Mouse (Mus musculus): ENCODE data around the gene Mrpl19. TPM values are rescaled to one million over a fixed set of nuclear protein-coding genes. Genes with fewer than 3 reads are reported as not detected.

Gene Mrpl19
- polyA plus RNA-seq, 1 experiment from 2014 or later: 15.8 TPM

DNA sequence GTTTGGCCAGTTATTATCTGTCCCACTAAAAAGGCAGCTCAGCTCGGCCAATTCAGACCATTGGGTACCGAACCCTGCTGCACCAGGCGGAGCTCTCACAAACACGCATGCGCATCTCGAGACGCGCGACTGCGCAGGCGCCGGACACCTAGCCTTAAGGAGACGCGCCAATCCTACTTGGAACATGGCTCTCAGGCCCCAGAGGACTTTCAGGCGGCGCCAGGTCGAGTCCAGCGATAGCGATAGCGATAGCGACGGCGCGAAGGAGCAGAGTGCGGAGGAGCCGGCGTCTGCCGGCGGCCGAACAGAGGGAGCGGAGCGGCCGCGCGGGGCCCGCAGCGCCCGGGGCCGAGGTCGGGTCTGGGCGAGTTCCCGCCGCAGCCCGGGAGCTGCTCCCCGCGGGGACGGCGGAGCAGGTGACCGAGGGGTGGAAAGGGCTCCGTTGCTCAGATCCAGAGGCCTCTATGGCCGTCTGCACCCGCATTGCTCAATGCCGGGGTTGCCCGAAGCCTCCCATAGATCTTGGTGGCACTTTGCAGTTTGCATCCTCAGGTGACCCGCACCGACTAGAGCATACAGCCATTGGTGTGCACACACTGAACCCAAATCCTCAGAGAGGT is 42.1 kb downstream of the Mrpl19 start, which contains the start of gene Gcfc2:
Gene Gcfc2 (plus strand): TSS at position 147 of the 620 bp plus-strand sequence.
- Histone ChIP-seq H3K9me3 (ENCODE audit: low read length) (no peaks in the 10 kb centered on the region), H3K4me2 (replicated peaks; ENCODE audit: low read depth, low read length) (peak within 1 kb of the TSS; percentile 82), H3K27ac (ENCODE audit: low read length) (peak within 1 kb of the TSS; percentile 64), H3K4me3 (ENCODE audit: low read depth, low read length) (peak within 1 kb of the TSS; percentile 85), H3K27me3 (replicated peaks; ENCODE audit: insufficient read depth, low read length) (no peaks in the 10 kb centered on the region), H3K36me3 (ENCODE audit: insufficient read depth, low read length) (peaks cover 10% of the 10 kb centered on the region; the same call in 1 of the 2 replicates), H3K4me1 (ENCODE audit: insufficient read depth, low read depth, low read length) (no peaks in the 10 kb centered on the region), H3K9ac (replicated peaks; ENCODE audit: low read depth) (peak within 1 kb of the TSS; percentile 77)
- ATAC-seq (peak; percentile 94), DNase-seq (ENCODE audit: low spot score) (peak; percentile 92)
- whole genome bisulfite sequencing: under 1% methylated on average over 47 of the region's 56 CpGs
- TF ChIP-seq EP300 (IDR thresholded peaks at IDR 0.05): no peak
- 0 out of 2 replicates have a peak, but pooled peaks have one; percentile 15 for TF ChIP-seq CTCF (IDR thresholded peaks at IDR 0.05)

DNA sequence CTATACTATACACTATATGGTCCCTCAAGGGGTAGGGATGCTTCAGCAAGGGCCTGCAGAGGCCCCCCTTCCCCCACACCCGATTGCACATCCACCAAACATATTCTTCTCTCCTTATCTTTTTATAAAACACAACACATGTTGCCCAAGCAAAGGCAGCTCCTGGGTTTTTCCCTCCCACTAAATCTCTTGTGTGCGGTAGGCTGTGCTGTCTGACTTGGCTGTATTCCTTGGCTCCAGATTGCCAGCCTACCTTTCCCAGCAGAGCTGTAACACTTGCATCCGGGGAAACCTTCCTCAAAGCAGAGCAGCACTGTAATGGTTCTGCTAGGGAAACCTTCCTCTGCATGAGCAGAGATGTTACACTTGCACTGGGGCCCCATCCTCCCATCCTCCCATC is 53.6 kb downstream of the Mrpl19 start:
- DNase-seq (ENCODE audit: low spot score) (no peak), ATAC-seq (no peak)
- H3K9ac ChIP-seq (replicated peaks; ENCODE audit: low read depth): no peak overlapping the region

DNA sequence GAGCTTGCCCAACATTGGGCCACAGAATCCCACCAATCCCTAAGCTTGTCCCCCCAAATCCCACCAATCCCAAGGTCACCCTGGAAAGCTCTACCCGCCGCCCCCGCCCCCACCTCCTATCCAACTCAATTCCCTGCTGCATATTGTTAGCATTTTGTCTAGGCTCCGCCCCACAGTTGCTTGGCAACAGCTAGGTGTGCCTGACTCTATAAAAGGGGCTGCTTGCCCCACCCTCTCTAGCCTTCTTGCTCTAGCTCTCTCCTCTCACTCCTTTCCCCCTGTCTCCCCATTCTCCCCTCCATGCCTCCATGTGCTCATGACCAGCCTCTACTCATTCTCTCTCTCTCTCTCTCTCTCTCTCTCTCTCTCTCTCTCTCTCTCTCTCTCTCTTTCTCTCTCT is 54.0 kb downstream of the Mrpl19 start:
- Histone ChIP-seq H3K4me3 (ENCODE audit: low read depth, low read length) (no peak overlapping the region), H3K27ac (ENCODE audit: low read length) (no peak overlapping the region), H3K9me3 (ENCODE audit: low read length) (no peaks in the 10 kb centered on the region), H3K9ac (replicated peaks; ENCODE audit: low read depth) (no peak overlapping the region), H3K4me1 (ENCODE audit: insufficient read depth, low read depth, low read length) (no peaks in the 10 kb centered on the region), H3K4me2 (replicated peaks; ENCODE audit: low read depth, low read length) (no peak overlapping the region), H3K27me3 (replicated peaks; ENCODE audit: insufficient read depth, low read length) (no peaks in the 10 kb centered on the region), H3K36me3 (ENCODE audit: insufficient read depth, low read length) (no peaks in the 10 kb centered on the region)
- 78% methylated on average over 4 of the region's 4 CpGs for WGBS
- TF ChIP-seq EP300 (IDR thresholded peaks at IDR 0.05) (no peak), CTCF (IDR thresholded peaks at IDR 0.05) (no peak)
- ATAC-seq: no peak
- no peak for DNase-seq (ENCODE audit: low spot score)

More for the DNA sequence above, 53.6 kb downstream of the Mrpl19 start:
- no peak for TF ChIP-seq EP300 (IDR thresholded peaks at IDR 0.05)
- TF ChIP-seq CTCF (IDR thresholded peaks at IDR 0.05): no peak
- Histone ChIP-seq H3K4me1 (ENCODE audit: insufficient read depth, low read depth, low read length) (no peaks in the 10 kb centered on the region), H3K27me3 (replicated peaks; ENCODE audit: insufficient read depth, low read length) (no peaks in the 10 kb centered on the region), H3K4me2 (replicated peaks; ENCODE audit: low read depth, low read length) (no peak overlapping the region), H3K36me3 (ENCODE audit: insufficient read depth, low read length) (no peaks in the 10 kb centered on the region), H3K9me3 (ENCODE audit: low read length) (no peaks in the 10 kb centered on the region), H3K4me3 (ENCODE audit: low read depth, low read length) (no peak overlapping the region), H3K27ac (ENCODE audit: low read length) (no peak overlapping the region)
- 58% methylated on average over 3 of the region's 3 CpGs for WGBS

- TF ChIP-seq EP300 (IDR thresholded peaks at IDR 0.05): no peak
- TF ChIP-seq CTCF (IDR thresholded peaks at IDR 0.05): no peak
- H3K4me1 ChIP-seq (ENCODE audit: insufficient read depth, low read depth, low read length): no peaks in the 10 kb centered on the region
- no peaks in the 10 kb centered on the region for H3K9me3 ChIP-seq (ENCODE audit: low read length)
- no peak overlapping the region for H3K4me3 ChIP-seq (ENCODE audit: low read depth, low read length)
- ATAC-seq (no peak), DNase-seq (ENCODE audit: low spot score) (no peak)
- 59% methylated on average over 5 of the region's 5 CpGs for whole genome bisulfite sequencing
- no peaks in the 10 kb centered on the region for H3K27me3 ChIP-seq (replicated peaks; ENCODE audit: insufficient read depth, low read length)
- no peak overlapping the region for H3K9ac ChIP-seq (replicated peaks; ENCODE audit: low read depth)
- no peak overlapping the region for H3K27ac ChIP-seq (ENCODE audit: low read length)
- no peak overlapping the region for H3K4me2 ChIP-seq (replicated peaks; ENCODE audit: low read depth, low read length)
- H3K36me3 ChIP-seq (ENCODE audit: insufficient read depth, low read length): no peaks in the 10 kb centered on the region
Measured at GRCm38 (mm10) chr6:81911244-81911643, 54.5 kb downstream of the Mrpl19 start.

DNA sequence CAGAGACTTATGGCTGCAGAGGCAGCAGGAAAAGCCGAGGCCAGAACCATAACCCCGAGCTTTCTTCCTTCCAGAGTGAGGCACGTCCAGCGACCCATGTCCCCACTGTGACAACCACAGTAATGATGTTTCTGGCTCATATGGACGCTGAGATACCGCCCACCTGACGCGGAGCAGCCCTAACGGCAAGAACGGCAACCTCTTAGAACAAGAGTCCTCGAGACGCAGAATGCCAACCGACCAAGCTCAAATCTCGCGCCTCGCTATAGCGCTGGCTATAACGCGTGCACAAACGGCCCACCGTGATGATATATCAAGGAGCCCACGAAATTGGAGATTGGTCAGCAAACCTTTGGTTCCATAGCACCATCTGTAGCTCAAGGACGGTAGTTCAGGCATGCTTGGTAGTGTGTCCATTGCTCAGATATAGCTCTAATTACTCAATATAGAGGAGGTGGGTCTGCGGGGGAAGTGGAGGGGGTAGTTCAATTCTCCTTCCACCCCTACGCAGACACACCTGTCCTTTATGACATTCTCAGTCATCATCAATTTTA is 55.4 kb downstream of the Mrpl19 start:
- Histone ChIP-seq H3K9ac (replicated peaks; ENCODE audit: low read depth) (no peak overlapping the region), H3K27ac (ENCODE audit: low read length) (no peak overlapping the region), H3K9me3 (ENCODE audit: low read length) (no peaks in the 10 kb centered on the region), H3K36me3 (ENCODE audit: insufficient read depth, low read length) (no peaks in the 10 kb centered on the region), H3K4me1 (ENCODE audit: insufficient read depth, low read depth, low read length) (no peaks in the 10 kb centered on the region), H3K4me3 (ENCODE audit: low read depth, low read length) (no peak overlapping the region), H3K27me3 (replicated peaks; ENCODE audit: insufficient read depth, low read length) (no peaks in the 10 kb centered on the region), H3K4me2 (replicated peaks; ENCODE audit: low read depth, low read length) (no peak overlapping the region)
- no peak for ATAC-seq
- TF ChIP-seq CTCF (IDR thresholded peaks at IDR 0.05) (no peak), EP300 (IDR thresholded peaks at IDR 0.05) (no peak)
- 86% methylated on average over 25 of the region's 25 CpGs for WGBS
- no peak for DNase-seq (ENCODE audit: low spot score)

Other genes starting within 250 kb of the Mrpl19 start
- 2.5 and 3.2 TPM in 2 replicates for gene Gcfc2, start 42.3 kb downstream of the Mrpl19 start, polyA plus RNA-seq (2015; fragmentation: Nextera tagmentation; extraction: Ambion mirVana)
- gene Eva1a, start 75.1 kb upstream of the Mrpl19 start, polyA plus RNA-seq (2015; fragmentation: Nextera tagmentation; extraction: Ambion mirVana): 29.5 and 32.0 TPM in 2 replicates

Measured in lung, postnatal 0 days (tissue).